Mouse (Mus musculus): ENCODE measurements around the gene Gm42669. TPM values are rescaled to one million over a fixed set of nuclear protein-coding genes. Genes with fewer than 3 reads are reported as not detected.
A peak's percentile ranks its signal among the peaks of the same experiment; 100 is the strongest.

Gm42669 gene
- polyA plus RNA-seq, 1 experiment, result 0.23 TPM

GRCm38 (mm10) chr5:107491036-107491435 is 16.4 kb upstream of the Gm42669 start:
- H3K27ac ChIP-seq (ENCODE audit: insufficient read depth, low read length), result no peak overlapping the region
- DNase-seq, result no peak
- H3K27me3 ChIP-seq (ENCODE audit: control insufficient read depth, insufficient read depth, low read length), result no peaks in the 10 kb centered on the region
- peaks cover 2% of the 10 kb centered on the region; the same call in 1 of the 2 replicates for H3K4me1 ChIP-seq (ENCODE audit: control insufficient read depth, insufficient read depth, low read length)
- no peak for TF ChIP-seq POLR2A (IDR thresholded peaks at IDR 0.05; ENCODE audit: borderline replicate concordance, insufficient read depth, low read length)
- WGBS, result 80% methylated on average over 9 of the region's 9 CpGs
- H3K4me3 ChIP-seq (replicated peaks; ENCODE audit: insufficient read depth, low read depth, low read length), result no peak overlapping the region

GRCm38 (mm10) chr5:107492471-107492870 is 14.9 kb upstream of the Gm42669 start:
- peaks cover 9% of the 10 kb centered on the region for H3K4me1 ChIP-seq (ENCODE audit: control insufficient read depth, insufficient read depth, low read length)
- H3K27me3 ChIP-seq (ENCODE audit: control insufficient read depth, insufficient read depth, low read length), result no peaks in the 10 kb centered on the region
- H3K4me3 ChIP-seq (replicated peaks; ENCODE audit: insufficient read depth, low read depth, low read length), result no peak overlapping the region
- no peak for DNase-seq
- 86% methylated on average over 2 of the region's 2 CpGs for WGBS
- TF ChIP-seq CTCF (IDR thresholded peaks at IDR 0.05; ENCODE audit: borderline replicate concordance, insufficient read depth, low read depth, low read length), result no peak
- TF ChIP-seq POLR2A (IDR thresholded peaks at IDR 0.05; ENCODE audit: borderline replicate concordance, insufficient read depth, low read length), result no peak
- no peak overlapping the region for H3K27ac ChIP-seq (ENCODE audit: insufficient read depth, low read length)

- H3K4me3 ChIP-seq (replicated peaks; ENCODE audit: insufficient read depth, low read depth, low read length), result no peak overlapping the region
- 91% methylated on average over 5 of the region's 5 CpGs for WGBS
- no peaks in the 10 kb centered on the region for H3K27me3 ChIP-seq (ENCODE audit: control insufficient read depth, insufficient read depth, low read length)
- no peak for TF ChIP-seq CTCF (IDR thresholded peaks at IDR 0.05; ENCODE audit: borderline replicate concordance, insufficient read depth, low read depth, low read length)
- no peak for TF ChIP-seq POLR2A (IDR thresholded peaks at IDR 0.05; ENCODE audit: borderline replicate concordance, insufficient read depth, low read length)
- no peak overlapping the region for H3K27ac ChIP-seq (ENCODE audit: insufficient read depth, low read length)
- H3K4me1 ChIP-seq (ENCODE audit: control insufficient read depth, insufficient read depth, low read length), result peaks cover 9% of the 10 kb centered on the region
- DNase-seq, result no peak
Measured at GRCm38 (mm10) chr5:107494759-107495158, 12.7 kb upstream of the Gm42669 start.

- Histone ChIP-seq H3K4me1 (ENCODE audit: control insufficient read depth, insufficient read depth, low read length) (peaks cover 9% of the 10 kb centered on the region), H3K27me3 (ENCODE audit: control insufficient read depth, insufficient read depth, low read length) (no peaks in the 10 kb centered on the region), H3K27ac (ENCODE audit: insufficient read depth, low read length) (peak overlapping the region; percentile 93; the same call in 1 of the 2 replicates), H3K4me3 (replicated peaks; ENCODE audit: insufficient read depth, low read depth, low read length) (no peak overlapping the region)
- TF ChIP-seq CTCF (IDR thresholded peaks at IDR 0.05; ENCODE audit: borderline replicate concordance, insufficient read depth, low read depth, low read length), result no peak
- no peak for TF ChIP-seq POLR2A (IDR thresholded peaks at IDR 0.05; ENCODE audit: borderline replicate concordance, insufficient read depth, low read length)
- WGBS, result 30% methylated on average over 2 of the region's 2 CpGs
- peak; percentile 79 to 92 for DNase-seq
Measured at GRCm38 (mm10) chr5:107496047-107496446, 11.4 kb upstream of the Gm42669 start.

- peak; percentile 57; the same call in 1 of the 2 replicates for TF ChIP-seq POLR2A (IDR thresholded peaks at IDR 0.05; ENCODE audit: borderline replicate concordance, insufficient read depth, low read length)
- no peak for TF ChIP-seq CTCF (IDR thresholded peaks at IDR 0.05; ENCODE audit: borderline replicate concordance, insufficient read depth, low read depth, low read length)
- Histone ChIP-seq H3K4me1 (ENCODE audit: control insufficient read depth, insufficient read depth, low read length) (peaks cover 11% of the 10 kb centered on the region), H3K27me3 (ENCODE audit: control insufficient read depth, insufficient read depth, low read length) (no peaks in the 10 kb centered on the region), H3K27ac (ENCODE audit: insufficient read depth, low read length) (peak overlapping the region; percentile 94), H3K4me3 (replicated peaks; ENCODE audit: insufficient read depth, low read depth, low read length) (peak overlapping the region; percentile 79)
- peak; percentile 48 to 72 for DNase-seq
- 12% methylated on average over 10 of the region's 10 CpGs for WGBS
Measured at GRCm38 (mm10) chr5:107497519-107498501, 9.6 kb upstream of the Gm42669 start.

GRCm38 (mm10) chr5:107498806-107499310 is 8.6 kb upstream of the Gm42669 start:
- H3K27me3 ChIP-seq (ENCODE audit: control insufficient read depth, insufficient read depth, low read length), result no peaks in the 10 kb centered on the region
- TF ChIP-seq CTCF (IDR thresholded peaks at IDR 0.05; ENCODE audit: borderline replicate concordance, insufficient read depth, low read depth, low read length), result no peak
- TF ChIP-seq POLR2A (IDR thresholded peaks at IDR 0.05; ENCODE audit: borderline replicate concordance, insufficient read depth, low read length), result no peak
- WGBS, result 9% methylated on average over 5 of the region's 5 CpGs
- H3K4me1 ChIP-seq (ENCODE audit: control insufficient read depth, insufficient read depth, low read length), result peaks cover 16% of the 10 kb centered on the region
- peak overlapping the region; percentile 90 for H3K27ac ChIP-seq (ENCODE audit: insufficient read depth, low read length)
- peak overlapping the region; percentile 79 for H3K4me3 ChIP-seq (replicated peaks; ENCODE audit: insufficient read depth, low read depth, low read length)
- peak; percentile 44 to 55 for DNase-seq

- no peaks in the 10 kb centered on the region for H3K27me3 ChIP-seq (ENCODE audit: control insufficient read depth, insufficient read depth, low read length)
- peak; percentile 76 to 84 for DNase-seq
- H3K4me1 ChIP-seq (ENCODE audit: control insufficient read depth, insufficient read depth, low read length), result peaks cover 20% of the 10 kb centered on the region
- TF ChIP-seq CTCF (IDR thresholded peaks at IDR 0.05; ENCODE audit: borderline replicate concordance, insufficient read depth, low read depth, low read length) (no peak), POLR2A (IDR thresholded peaks at IDR 0.05; ENCODE audit: borderline replicate concordance, insufficient read depth, low read length) (no peak)
- H3K4me3 ChIP-seq (replicated peaks; ENCODE audit: insufficient read depth, low read depth, low read length), result peak overlapping the region; percentile 20
- 15% methylated on average over 5 of the region's 5 CpGs for WGBS
- no peak overlapping the region for H3K27ac ChIP-seq (ENCODE audit: insufficient read depth, low read length)
Measured at GRCm38 (mm10) chr5:107499891-107500535, 7.4 kb upstream of the Gm42669 start.

Data from cerebellum, adult 2 months (tissue).